Mouse (Mus musculus) small intestine, adult 2 months (tissue): Measurements from ENCODE around the gene Tigd3. TPM values are rescaled to one million over a fixed set of nuclear protein-coding genes. Genes with fewer than 3 reads are reported as not detected.

ENCODE experiments used
- H3K27ac ChIP-seq: fragments of 200-500 bp; 2 replicates; pipeline ENCODE4 v1.5.1; 2012; ENCODE audit warnings: low read depth, low read length, control low read depth, inconsistent platforms; ENCODE audit not compliant: insufficient read depth
- H3K27me3 ChIP-seq: fragments of 200-500 bp; 2 replicates; pipeline ENCODE4 v1.6.1; 2012; ENCODE audit warnings: mild to moderate bottlenecking, moderate library complexity, low read length, inconsistent platforms; ENCODE audit not compliant: control insufficient read depth, insufficient read depth
- H3K36me3 ChIP-seq: fragments of 200-500 bp; 2 replicates; pipeline ENCODE4 v1.6.1; 2012; ENCODE audit warnings: mild to moderate bottlenecking, low read length, control low read depth, inconsistent platforms; ENCODE audit not compliant: control insufficient read depth, insufficient read depth
- H3K4me1 ChIP-seq: fragments of 200-500 bp; 2 replicates; pipeline ENCODE4 v1.6.1; 2012; ENCODE audit warnings: low read length, inconsistent platforms, mixed read lengths; ENCODE audit not compliant: control insufficient read depth, insufficient read depth, insufficient read length
- H3K4me3 ChIP-seq: fragments of 200-500 bp; 2 replicates; pipeline ENCODE4 v1.5.1; 2012; ENCODE audit warnings: low read depth, mild to moderate bottlenecking, control low read depth, inconsistent platforms, low read length, moderate library complexity
- CTCF ChIP-seq: fragments of 200-500 bp; IDR thresholded peaks from 2 replicates; pipeline ENCODE4 v1.5.1; 2012; ENCODE audit warnings: low read depth, mild to moderate bottlenecking, control low read depth, inconsistent platforms, low read length, moderate library complexity, mixed read lengths; ENCODE audit not compliant: insufficient replicate concordance, insufficient read length; ENCODE audit errors: extremely low read depth
- POLR2A ChIP-seq: fragments of 200-500 bp; IDR thresholded peaks from 2 replicates; pipeline ENCODE4 v1.6.1; 2012; ENCODE audit warnings: low read depth, mild to moderate bottlenecking, control low read depth, inconsistent platforms, low read length, moderate library complexity
- WGBS: fragments of 180-500 bp; shearing (Covaris S2); methylation state at CpG from one replicate; pipeline ENCODE4 v1.1.7; 2018; 5-methylcytosine and 5-hydroxymethylcytosine counted together
- polyA plus RNA-seq: library from polyadenylated mRNA; depleted of rRNA; stranded (reverse); fragments of >200 nt; gene quantifications from 2 replicates; pipeline ENCODE4 v1.2.3, GENCODE M21; 2012

The Tigd3 gene
- polyA plus RNA-seq, 1 experiment, result 2.0 TPM

DNA sequence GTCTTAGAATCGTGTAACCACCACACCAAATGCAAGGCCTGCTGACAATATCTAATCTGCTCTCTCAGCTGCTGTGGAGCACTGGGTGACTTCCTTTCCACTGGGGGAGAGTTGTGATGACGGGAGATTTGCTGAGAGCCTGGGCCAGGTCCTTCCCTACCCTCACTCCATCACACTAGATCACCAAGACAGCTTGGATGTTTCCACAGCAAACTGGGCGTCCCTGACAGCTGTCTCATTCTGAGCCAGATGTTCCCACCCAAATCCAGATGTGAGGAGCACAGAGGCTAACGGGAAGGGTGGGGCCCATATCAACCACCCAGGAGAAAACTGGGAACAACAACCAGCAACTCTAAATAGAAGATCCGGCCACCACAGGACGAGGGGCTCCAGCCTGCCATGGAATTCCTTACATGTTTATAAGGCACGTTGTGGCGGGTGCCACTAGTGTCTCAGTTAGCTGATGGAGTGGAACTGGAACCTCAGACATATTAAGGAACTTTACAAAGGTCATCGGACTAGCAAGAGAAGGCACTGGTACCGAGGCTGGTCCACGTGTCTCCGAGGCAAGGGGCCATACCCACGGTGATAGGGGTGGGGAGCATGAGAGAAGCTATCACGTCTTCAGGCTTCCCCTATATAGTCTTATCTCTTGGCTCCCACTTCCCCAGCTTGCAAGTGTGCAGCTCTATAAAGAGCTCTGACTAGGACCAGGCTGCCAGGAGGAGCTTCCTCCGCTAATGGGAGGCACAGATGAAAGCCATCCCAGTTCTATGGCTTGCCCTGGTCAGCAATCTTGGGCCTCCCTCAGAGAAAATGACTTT lies 28.4 kb upstream of the Tigd3 start:
- H3K27ac ChIP-seq, result no peak overlapping the region

DNA sequence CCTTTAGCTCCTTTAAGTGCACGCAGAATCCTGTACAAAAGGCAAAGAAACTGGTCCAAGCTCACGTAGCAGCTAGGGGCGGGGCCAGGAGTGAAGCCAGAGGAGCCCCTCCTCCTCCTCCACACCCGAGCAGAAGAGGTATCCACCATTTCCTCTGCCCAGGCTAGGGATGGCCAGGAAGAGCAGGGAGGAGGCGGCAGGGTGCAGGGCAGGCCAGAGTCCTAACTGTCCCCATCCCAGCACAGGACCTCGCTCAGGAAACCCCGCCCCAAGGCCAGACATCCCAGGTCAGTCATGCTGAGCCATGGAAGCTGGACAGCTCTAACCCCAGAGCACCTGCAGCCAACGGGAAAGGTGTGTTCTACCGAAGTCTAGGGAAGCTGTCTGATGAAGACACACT lies 27.8 kb upstream of the Tigd3 start:
- no peak overlapping the region for H3K27ac ChIP-seq
- H3K4me3 ChIP-seq, result peak overlapping the region; percentile 14; the same call in 1 of the 2 replicates
- WGBS, result 24% methylated on average over 9 of the region's 9 CpGs

More for the DNA sequence above, 28.4 kb upstream of the Tigd3 start:
- TF ChIP-seq POLR2A (no peak), CTCF (no peak)
- peak overlapping the region; percentile 2; the same call in 1 of the 2 replicates for H3K4me3 ChIP-seq
- H3K4me1 ChIP-seq, result peaks cover 6% of the 10 kb centered on the region; the same call in 1 of the 2 replicates
- no peaks in the 10 kb centered on the region for H3K27me3 ChIP-seq
- H3K36me3 ChIP-seq, result peaks cover 13% of the 10 kb centered on the region
- WGBS, result 72% methylated on average over 15 of the region's 15 CpGs

DNA sequence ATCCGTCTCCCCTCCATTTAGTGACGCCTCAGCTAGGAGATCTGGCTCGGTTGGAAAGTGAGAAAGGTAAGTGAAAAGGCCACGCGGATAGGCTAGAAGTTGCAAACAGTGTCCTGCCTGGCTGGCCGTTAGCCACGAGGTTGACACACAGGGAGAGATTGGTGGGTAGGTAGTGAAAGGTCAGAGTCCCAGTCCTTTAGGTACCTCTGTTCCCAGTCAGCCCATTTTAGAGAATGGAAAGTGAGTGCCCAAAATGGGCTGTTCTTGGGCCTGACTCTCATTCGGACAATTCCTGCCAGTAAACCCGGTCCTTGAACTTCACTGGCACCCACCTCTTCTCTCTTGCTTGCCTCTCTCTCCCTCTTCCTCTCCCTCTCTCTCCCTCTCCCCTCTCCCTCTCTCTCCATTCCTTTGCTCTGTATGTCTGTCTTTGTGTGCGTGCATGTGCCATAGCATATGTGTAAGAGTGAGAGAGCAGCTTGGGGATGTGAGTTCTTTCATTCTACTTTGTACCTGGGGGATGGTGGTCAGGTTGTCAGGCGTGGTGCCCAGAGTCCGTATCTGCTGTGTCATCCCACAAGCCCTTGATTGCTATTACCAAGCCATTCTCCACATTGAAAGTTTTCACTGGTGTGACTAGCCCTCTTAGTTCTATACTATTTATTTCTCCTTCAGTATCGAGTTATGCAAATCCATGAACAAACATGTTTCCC lies 19.2 kb upstream of the Tigd3 start, which contains the start of gene Dpf2:
Dpf2 (minus strand) TSS at position 4 of the 713 bp plus-strand sequence.
- Histone ChIP-seq H3K27me3 (no peaks in the 10 kb centered on the region), H3K4me3 (peak within 1 kb of the TSS; percentile 91), H3K4me1 (peaks cover 12% of the 10 kb centered on the region; the same call in 1 of the 2 replicates), H3K27ac (peak within 1 kb of the TSS; percentile 71), H3K36me3 (peaks cover 14% of the 10 kb centered on the region)
- no peak for TF ChIP-seq POLR2A
- no peak for TF ChIP-seq CTCF
- 7% methylated on average over 13 of the region's 13 CpGs for WGBS

More for the DNA sequence above, 27.8 kb upstream of the Tigd3 start:
- no peak for TF ChIP-seq CTCF
- no peak for TF ChIP-seq POLR2A
- no peaks in the 10 kb centered on the region for H3K27me3 ChIP-seq
- H3K4me1 ChIP-seq, result peaks cover 6% of the 10 kb centered on the region; the same call in 1 of the 2 replicates
- H3K36me3 ChIP-seq, result peaks cover 16% of the 10 kb centered on the region

DNA sequence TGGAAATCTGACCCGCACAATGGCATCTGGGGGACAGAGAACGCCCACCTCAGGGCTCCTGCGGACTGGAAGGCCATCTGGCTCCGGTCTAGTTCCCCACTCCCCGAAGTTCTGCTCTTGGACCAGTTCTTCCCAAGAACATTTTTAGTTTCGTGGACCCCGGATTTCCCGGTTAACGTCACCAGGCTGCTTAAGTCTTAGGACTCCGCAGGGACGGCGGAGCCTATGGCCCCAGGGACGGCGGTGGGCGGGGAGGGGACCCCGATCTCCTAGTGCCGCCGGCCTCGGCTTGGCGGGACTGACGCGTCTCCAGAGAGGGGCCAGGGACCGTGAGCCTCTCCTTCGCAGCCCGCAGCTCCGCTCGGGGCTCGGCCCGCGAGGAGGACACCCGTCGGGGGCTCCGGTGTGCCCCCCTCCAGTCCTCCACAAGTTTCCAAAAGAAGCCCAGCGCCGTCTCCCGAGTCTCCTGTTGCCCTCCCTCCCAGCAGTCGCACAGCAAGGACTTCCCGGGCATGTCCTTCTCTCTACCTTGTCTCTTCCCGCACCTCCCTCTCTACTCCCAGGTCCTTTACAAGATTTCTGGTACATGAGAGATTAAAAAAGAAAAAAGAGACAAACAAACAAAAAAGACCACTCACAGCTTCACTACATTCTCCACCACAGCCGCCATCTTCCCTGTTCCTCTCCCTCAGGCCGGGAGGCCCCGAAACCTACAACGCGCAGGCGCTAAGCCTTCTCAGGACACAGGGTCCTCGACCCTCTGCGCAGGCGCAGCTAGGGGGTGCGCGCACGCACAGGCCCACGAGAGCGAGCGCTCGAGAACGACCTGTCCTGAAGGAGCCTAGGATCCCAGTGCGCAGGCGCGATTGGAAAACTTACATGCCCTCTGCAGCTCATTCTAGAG lies 18.4 kb upstream of the Tigd3 start:
- Histone ChIP-seq H3K27me3 (no peaks in the 10 kb centered on the region), H3K27ac (peak overlapping the region; percentile 71), H3K4me1 (peaks cover 12% of the 10 kb centered on the region; the same call in 1 of the 2 replicates), H3K36me3 (peaks cover 6% of the 10 kb centered on the region), H3K4me3 (peak overlapping the region; percentile 91)
- under 1% methylated on average over 59 of the region's 59 CpGs for WGBS
- TF ChIP-seq POLR2A (peak; percentile 87; the same call in 1 of the 2 replicates), CTCF (no peak)

DNA sequence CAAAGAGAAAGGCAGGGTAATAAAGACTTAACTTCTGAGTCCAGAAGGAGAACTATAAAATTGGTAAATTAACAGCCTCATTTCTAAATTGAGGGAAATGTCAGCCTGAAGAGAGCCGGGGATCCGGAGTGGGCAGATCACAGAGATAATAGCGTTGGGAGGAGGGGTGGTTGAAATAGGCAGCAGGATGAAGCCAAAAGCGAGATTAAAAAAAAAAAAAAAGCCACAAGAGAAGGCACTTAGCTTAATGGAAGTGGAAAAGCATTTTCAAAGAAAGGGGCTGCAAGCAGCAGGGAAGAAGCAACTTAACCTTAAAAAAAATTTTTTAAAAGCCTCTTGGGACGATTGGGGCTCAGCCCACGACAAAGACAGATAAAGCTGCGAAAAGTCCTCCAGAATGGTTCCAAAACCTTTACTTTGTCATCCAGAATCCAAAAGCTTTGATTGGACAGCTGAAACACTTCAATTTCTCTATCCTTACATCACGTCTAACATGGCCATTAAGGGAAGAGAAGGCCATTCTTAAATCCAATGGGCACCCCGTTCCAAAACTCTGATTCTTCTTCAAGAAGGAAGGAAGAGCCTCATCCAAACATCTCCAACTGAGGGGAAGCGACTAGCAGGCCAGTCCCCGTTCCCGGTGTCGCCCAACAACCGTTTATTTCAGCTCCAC lies 17.6 kb upstream of the Tigd3 start:
- peaks cover 12% of the 10 kb centered on the region; the same call in 1 of the 2 replicates for H3K4me1 ChIP-seq
- no peaks in the 10 kb centered on the region for H3K27me3 ChIP-seq
- TF ChIP-seq CTCF (no peak), POLR2A (no peak)
- H3K36me3 ChIP-seq, result peaks cover 6% of the 10 kb centered on the region
- peak overlapping the region; percentile 91 for H3K4me3 ChIP-seq
- peak overlapping the region; percentile 67; the same call in 1 of the 2 replicates for H3K27ac ChIP-seq
- 1% methylated on average over 14 of the region's 14 CpGs for WGBS

DNA sequence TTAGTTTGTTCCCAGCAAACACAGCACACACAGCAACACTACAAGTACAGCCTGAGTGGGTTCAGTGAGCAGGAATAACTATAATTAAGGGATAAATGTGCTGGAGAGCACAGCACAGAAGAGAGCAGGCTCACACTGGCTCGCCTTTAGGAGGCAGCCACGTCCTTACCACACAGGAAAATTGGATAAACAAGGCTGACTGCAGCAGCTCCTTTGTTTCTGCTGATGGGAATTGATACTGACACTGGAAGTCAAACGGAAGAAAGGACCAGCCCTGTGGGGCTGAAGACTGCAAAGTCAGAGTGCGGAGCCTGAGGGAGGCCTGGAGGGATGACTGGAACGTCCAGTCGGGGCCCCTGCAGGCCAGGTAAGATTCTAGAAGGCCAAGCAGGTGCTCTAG lies 16.3 kb upstream of the Tigd3 start:
- WGBS, result 50% methylated on average over 6 of the region's 6 CpGs
- Histone ChIP-seq H3K4me1 (peaks cover 12% of the 10 kb centered on the region; the same call in 1 of the 2 replicates), H3K4me3 (no peak overlapping the region), H3K27me3 (no peaks in the 10 kb centered on the region), H3K27ac (no peak overlapping the region), H3K36me3 (peaks cover 17% of the 10 kb centered on the region)
- TF ChIP-seq CTCF, result no peak
- no peak for TF ChIP-seq POLR2A
